Mouse (Mus musculus) lung, postnatal 10 days (tissue): ENCODE data around the gene Pou5f1.

Experiments used
- DNase-seq: peaks from one replicate; pipeline ENCODE4 v3.0.0; 2021

Pou5f1 gene

DNA sequence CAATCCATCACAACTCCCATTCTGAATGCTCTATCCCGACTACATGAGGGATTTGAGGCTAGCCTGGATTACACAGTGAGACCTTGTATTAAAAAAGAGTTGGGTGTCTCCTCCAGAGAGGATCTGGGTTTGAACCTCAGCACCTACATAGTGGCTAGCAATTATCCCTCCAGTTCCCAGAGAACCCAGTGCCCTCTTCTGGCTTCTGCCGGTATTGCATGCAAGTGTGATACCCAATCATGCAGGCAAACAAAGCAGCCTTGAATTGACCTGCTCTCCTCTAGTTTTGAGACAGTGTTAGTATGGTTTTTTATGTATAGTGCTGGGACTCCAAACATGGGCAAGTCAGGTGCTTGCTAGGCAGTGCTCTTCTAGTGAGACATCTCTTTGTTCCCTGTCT, 8.1 kb downstream of the Pou5f1 start:
- DNase-seq, result peak; percentile 85

DNA sequence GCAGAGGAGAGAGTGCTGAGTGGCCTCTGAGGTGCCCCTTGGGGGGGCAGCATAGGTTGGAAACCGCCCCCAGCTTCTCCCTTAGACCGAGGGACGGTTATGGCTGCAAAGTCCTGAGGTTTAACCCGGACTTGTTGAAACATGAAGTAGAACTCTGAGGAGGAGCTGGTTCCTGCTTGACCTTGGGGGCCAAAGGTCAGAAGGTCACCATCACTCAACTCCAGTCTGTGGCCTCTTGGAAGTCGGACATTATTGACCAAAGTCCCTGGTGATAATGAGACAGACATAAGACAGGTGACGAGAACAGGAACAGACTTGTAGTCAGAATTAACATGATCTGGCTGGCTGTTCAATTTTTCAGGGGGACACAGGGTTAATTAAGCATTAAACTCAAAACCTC, 8.9 kb downstream of the Pou5f1 start:
- DNase-seq, result no peak

GRCm38 (mm10) chr17:35515911-35516640, 10.3 kb downstream of the Pou5f1 start:
- peak; percentile 59 for DNase-seq

DNA sequence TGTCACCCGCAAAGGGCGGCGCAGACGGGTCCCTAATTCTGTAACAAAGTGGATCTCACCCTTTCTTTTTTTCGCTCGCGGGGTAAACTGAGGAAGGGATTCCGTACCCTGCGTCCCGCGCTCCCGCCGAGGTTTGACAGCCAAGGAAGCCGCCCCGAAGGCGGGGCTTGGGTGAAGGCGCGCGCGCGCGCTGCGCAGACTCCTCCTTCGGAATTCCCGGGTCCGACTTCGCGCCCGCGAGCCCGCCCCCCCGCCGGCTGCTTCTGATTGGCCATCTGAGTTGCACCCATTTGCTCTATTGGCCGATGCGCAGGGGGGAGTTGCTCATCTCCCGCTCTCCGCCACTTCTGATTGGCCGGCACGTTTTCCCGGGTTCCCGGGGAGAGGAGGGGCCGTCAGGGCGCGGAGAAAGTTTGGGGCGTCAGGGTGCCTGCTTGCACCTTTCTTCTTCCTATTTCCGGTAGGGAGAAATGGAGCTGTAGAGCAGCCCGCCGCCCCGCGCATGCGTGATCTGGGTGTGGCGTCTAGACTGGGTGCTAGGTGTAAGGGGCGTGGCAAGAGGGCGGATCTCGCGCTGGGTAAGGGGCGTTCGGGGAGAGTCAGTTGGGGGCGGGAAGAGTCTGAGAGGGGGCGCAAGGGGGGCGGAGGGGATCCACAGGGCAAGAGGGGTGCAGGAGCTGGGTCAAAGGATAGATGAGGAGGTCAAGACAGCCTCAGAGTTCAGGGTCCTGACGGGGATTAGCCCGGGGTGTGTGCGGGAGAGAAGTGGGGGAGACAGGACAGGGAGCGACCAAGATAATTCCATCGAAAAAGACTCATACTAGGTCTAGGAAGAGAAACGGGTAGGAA, 11.1 kb downstream of the Pou5f1 start, which contains the start of the genes Tcf19 and Cchcr1:
Gene Tcf19 (minus strand): TSS at position 173 of the 849 bp plus-strand sequence.
Gene Cchcr1 (plus strand): TSS at position 449 of the 849 bp plus-strand sequence.
- DNase-seq, result peak; percentile 98

- no peak for DNase-seq
Observed at GRCm38 (mm10) chr17:35517526-35517925, 11.7 kb downstream of the Pou5f1 start.

DNA sequence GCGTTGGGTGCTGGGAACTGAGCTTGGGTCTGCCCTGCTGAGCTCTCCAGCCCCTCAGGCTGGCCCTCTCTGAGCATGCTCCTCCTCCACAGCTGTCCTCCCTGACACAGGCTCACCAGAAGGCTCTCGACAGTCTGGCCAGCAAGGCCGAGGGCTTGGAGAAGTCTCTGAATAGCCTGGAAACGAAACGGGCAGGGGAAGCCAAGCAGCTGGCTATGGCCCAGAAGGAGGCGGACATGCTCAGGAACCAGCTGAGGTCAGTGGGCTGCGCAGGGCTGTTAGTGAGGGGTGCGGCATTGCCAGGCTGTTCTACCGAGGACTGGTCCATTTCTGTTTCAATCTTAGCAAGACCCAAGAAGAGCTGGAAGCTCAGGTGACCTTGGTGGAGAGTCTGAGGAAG, 18.5 kb downstream of the Pou5f1 start:
- DNase-seq, result peak; percentile 49

GRCm38 (mm10) chr17:35526644-35527043, 20.8 kb downstream of the Pou5f1 start:
- DNase-seq, result no peak

DNA sequence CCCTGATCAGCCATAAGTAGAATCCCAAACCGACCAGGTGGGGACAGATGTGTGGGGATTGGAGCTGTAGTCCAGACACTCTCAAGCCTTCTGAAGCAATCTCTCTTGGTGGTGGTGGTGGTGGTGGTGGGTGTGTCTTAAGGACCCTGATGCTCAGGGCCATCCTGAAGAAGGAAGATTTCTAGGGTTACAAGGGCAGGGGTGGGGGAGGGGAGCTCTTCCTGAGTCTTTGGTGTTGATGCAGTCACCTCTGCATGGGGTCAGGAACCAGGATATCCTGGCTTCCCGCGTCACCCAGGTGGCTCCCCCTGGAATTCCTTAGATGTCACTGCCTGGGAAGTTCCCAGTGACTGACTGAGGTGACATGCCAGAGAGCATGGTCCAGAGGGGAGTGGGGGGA, 26.5 kb downstream of the Pou5f1 start:
- no peak for DNase-seq

GRCm38 (mm10) chr17:35532901-35533300, 27.1 kb downstream of the Pou5f1 start, which contains the start of gene Psors1c2:
TSS of gene Psors1c2 (plus strand) at chr17:35533201.
- DNase-seq, result no peak

GRCm38 (mm10) chr17:35534343-35534742, 28.5 kb downstream of the Pou5f1 start:
- DNase-seq, result peak; percentile 82

DNA sequence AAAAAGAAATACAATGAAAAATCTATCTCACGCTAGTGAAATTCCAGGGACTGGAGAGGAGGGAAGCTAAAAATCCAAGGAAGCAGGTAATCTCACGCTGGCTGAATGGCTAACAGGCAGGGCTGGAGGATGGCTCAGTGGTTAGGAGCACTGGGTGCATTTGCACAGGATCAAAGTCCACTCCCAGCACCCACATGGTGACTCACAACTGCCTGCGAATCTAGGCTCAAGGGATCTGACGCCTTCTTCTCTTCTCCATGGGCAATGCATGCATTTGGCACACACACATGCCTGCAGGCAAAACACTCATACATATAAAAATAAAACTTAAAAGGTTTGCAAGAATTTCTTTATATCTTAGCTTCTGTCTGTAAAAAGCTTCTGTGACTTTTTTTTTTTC, 31.6 kb downstream of the Pou5f1 start:
- no peak for DNase-seq

- no peak for DNase-seq
Observed at GRCm38 (mm10) chr17:35538476-35538875, 32.7 kb downstream of the Pou5f1 start.

DNA sequence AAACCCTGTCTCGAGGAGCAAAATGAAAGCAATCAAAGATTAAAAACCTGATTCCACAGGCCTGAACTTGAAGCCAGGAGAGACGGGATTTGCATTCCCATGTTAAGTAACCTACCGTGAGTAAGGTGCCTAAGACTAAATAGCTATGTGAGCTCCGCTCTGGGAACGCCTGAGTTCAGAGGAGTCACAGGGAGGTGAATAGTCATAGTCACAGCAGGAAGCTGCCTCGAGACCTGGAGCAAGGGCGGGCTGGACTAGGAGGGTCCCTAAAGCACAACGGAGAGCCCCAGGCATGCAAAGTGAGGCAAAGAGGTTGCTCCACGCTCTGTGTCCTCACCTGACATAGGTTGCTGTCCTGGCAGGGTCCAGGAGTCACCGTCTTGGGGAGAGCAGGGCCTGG, 33.7 kb downstream of the Pou5f1 start:
- DNase-seq, result no peak

- no peak for DNase-seq
Observed at GRCm38 (mm10) chr17:35542761-35543411, 37.1 kb downstream of the Pou5f1 start.

DNA sequence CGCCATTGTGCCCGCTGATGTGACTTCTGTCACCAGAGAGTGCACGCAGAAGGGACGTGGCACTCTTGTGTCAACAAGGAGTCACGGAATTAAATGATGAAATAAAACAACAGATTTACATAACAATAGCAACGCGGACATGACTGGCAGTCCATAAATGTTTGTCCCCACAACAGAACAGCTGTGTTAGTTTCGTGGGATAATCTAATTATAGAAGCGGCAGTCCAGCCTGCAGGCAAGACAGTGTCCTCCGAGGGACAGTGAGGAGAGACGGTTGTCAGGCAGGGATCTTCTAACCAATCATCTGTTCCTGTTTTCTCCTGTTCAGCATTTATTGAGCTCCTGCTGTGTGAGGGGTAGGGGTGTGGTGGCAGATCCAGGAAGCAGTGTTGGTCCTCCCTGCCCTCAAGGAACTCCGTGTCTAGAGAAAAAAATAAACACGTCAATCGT, 37.6 kb downstream of the Pou5f1 start:
- DNase-seq, result no peak

- no peak for DNase-seq
Observed at GRCm38 (mm10) chr17:35544001-35544400, 38.2 kb downstream of the Pou5f1 start.

DNA sequence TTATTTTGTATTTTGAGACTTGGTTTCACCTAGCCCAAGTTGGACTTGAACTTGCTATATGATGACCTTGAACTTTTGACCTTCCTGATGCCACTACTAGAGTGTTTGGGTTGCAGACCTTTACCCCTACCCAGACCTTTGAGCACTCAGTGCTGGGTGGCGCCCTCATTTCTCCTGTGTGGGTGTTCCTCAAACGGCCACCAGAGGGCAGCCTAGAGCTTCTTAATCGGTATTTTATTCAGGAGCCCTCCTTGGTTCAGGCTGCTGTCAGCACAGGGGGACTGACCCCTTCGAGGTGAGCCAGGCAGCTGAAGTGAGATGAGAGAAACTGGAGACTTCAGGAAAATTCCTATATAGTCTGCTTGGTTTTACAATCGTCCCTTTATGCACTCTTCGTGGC, 38.9 kb downstream of the Pou5f1 start:
- DNase-seq, result peak; percentile 65

GRCm38 (mm10) chr17:35547465-35547864, 41.6 kb downstream of the Pou5f1 start:
- no peak for DNase-seq

- DNase-seq, result peak; percentile 51
Observed at GRCm38 (mm10) chr17:35548636-35549035, 42.8 kb downstream of the Pou5f1 start.

GRCm38 (mm10) chr17:35549437-35550142, 43.8 kb downstream of the Pou5f1 start:
- DNase-seq, result peak; percentile 92

GRCm38 (mm10) chr17:35550143-35550494, 44.3 kb downstream of the Pou5f1 start:
- DNase-seq, result no peak

GRCm38 (mm10) chr17:35550871-35551270, 45.1 kb downstream of the Pou5f1 start:
- no peak for DNase-seq
